Mouse (Mus musculus) lung, embryonic 14.5 days (tissue): ENCODE data around the gene Dclk2. TPM values are rescaled to one million over a fixed set of nuclear protein-coding genes. Genes with fewer than 3 reads are reported as not detected.

Experiments
- ATAC-seq: fragments of 200-750 bp; cut with Nextera tagmentation; 2 replicates; pipeline ENCODE4 v1.8.0; 2017; ENCODE audit warnings: mild to moderate bottlenecking, moderate TSS enrichment, moderate library complexity; ENCODE audit not compliant: insufficient read depth
- DNase-seq: peaks from one replicate; pipeline ENCODE4 v3.0.0-alpha.2; 2015
- H3K27ac ChIP-seq: fragments of 300-500 bp; sonication (generic); 2 replicates; pipeline ENCODE4 v1.5.1; 2014; ENCODE audit warnings: low read depth, mild to moderate bottlenecking, moderate library complexity
- H3K27me3 ChIP-seq: fragments of 300-500 bp; sonication (generic); 2 replicates; pipeline ENCODE4 v1.6.1; 2014; ENCODE audit warnings: low read length, control low read depth; ENCODE audit not compliant: insufficient read depth
- H3K36me3 ChIP-seq: fragments of 300-500 bp; sonication (generic); 2 replicates; pipeline ENCODE4 v1.6.1; 2014; ENCODE audit warnings: control low read depth; ENCODE audit not compliant: insufficient read depth
- H3K4me1 ChIP-seq: fragments of 300-500 bp; sonication (generic); 2 replicates; pipeline ENCODE4 v1.6.1; 2014; ENCODE audit warnings: antibody characterized with exemption, control low read depth; ENCODE audit not compliant: insufficient read depth
- H3K4me2 ChIP-seq: fragments of 300-500 bp; sonication (generic); 2 replicates; pipeline ENCODE4 v1.6.1; 2014; ENCODE audit warnings: mild to moderate bottlenecking
- H3K4me3 ChIP-seq: fragments of 300-500 bp; sonication (generic); 2 replicates; pipeline ENCODE4 v1.5.1; 2014; ENCODE audit warnings: low read depth, low read length
- H3K9ac ChIP-seq: fragments of 300-500 bp; sonication (generic); 2 replicates; pipeline ENCODE4 v1.6.1; 2014
- H3K9me3 ChIP-seq: fragments of 300-500 bp; sonication (generic); 2 replicates; pipeline ENCODE4 v1.6.1; 2016; ENCODE audit warnings: low read depth, low read length, control low read depth
- CTCF ChIP-seq: IDR thresholded peaks from 2 replicates; pipeline ENCODE4 v1.5.1; 2016; ENCODE audit warnings: antibody characterized with exemption, low read depth
- WGBS: fragments of 180-500 bp; shearing (Covaris S2); extraction: QIAGEN DNeasy Blood & Tissue Kit; methylation state at CpG from one replicate; pipeline ENCODE4 v1.1.7; 2014; 5-methylcytosine and 5-hydroxymethylcytosine counted together
- polyA plus RNA-seq: library from polyadenylated mRNA; unstranded; fragments of >200 nt; fragmentation: Nextera tagmentation; extraction: Ambion mirVana; gene quantifications from 2 replicates; pipeline ENCODE4 v1.2.1, GENCODE M21; 2014

The Dclk2 gene
- polyA plus RNA-seq, 1 experiment from 2014 or later: 8.2 TPM

DNA sequence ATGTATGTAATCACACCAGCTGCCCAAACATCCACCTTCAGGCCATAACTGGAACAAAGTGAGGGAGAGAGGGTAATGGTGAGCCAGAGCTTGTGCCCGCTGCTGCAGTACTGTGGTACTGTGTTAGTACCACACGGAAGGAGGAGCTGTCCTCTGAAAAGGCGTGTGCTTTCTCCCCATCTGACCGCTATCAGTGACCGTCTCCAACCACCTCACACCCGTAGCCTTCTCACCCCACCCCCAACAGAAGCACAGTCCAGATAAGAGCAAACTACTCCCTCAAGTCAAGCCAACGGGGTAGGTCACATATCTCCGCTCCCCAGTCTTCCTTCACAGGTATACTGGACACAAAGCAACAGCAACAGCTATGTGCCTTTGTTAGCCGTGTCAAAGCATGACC lies 121.6 kb downstream of the Dclk2 start:
- ATAC-seq: peak; percentile 67
- Histone ChIP-seq H3K4me3 (no peak overlapping the region), H3K4me2 (no peak overlapping the region), H3K27me3 (no peaks in the 10 kb centered on the region), H3K4me1 (no peaks in the 10 kb centered on the region), H3K9ac (no peak overlapping the region), H3K36me3 (no peaks in the 10 kb centered on the region), H3K27ac (no peak overlapping the region), H3K9me3 (no peaks in the 10 kb centered on the region)
- no peak for DNase-seq
- 80% methylated on average over 9 of the region's 9 CpGs for WGBS
- TF ChIP-seq CTCF: no peak

DNA sequence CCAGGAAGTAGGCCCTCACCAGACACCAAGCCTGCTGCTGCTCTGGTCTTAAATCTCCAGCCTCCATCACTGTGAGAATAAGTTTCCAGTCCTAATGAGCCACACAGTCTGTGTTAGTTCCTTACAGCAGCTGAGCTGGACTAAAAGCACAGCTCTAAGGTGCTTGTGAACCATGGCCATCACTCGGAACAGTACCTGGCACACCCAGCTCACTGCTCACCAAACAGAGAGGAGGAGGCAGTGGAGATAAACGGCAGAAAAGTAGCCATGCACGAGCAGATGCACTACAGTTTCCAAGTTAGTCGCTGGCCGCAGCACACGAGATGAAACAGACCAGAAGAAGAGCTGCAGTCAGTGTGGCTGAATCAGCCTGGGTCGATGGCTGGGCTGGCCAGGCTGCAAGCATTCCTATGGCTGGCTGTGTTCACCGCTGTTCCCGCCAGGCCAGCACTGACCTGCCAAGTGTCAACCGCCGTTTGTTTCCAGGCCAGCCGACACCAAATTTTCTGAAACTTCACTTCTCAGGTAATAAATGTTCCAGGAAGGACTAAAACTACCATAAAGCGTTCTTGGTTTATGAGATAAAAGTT lies 122.7 kb downstream of the Dclk2 start:
- Histone ChIP-seq H3K27ac (no peak overlapping the region), H3K4me1 (0 out of 2 replicates have a peak, but pooled peaks cover 5% of the 10 kb centered on the region), H3K36me3 (no peaks in the 10 kb centered on the region), H3K9me3 (no peaks in the 10 kb centered on the region), H3K27me3 (no peaks in the 10 kb centered on the region), H3K4me2 (no peak overlapping the region), H3K4me3 (no peak overlapping the region), H3K9ac (no peak overlapping the region)
- WGBS: 72% methylated on average over 13 of the region's 13 CpGs
- DNase-seq (no peak), ATAC-seq (no peak)
- TF ChIP-seq CTCF: no peak

GRCm38 (mm10) chr3:86796716-86797115 lies 123.9 kb downstream of the Dclk2 start:
- Histone ChIP-seq H3K4me3 (no peak overlapping the region), H3K36me3 (no peaks in the 10 kb centered on the region), H3K9ac (no peak overlapping the region), H3K4me1 (0 out of 2 replicates have a peak, but pooled peaks cover 5% of the 10 kb centered on the region), H3K4me2 (no peak overlapping the region), H3K9me3 (no peaks in the 10 kb centered on the region), H3K27ac (no peak overlapping the region), H3K27me3 (no peaks in the 10 kb centered on the region)
- WGBS: 41% methylated on average over 6 of the region's 6 CpGs
- peak; percentile 74 for TF ChIP-seq CTCF
- ATAC-seq: no peak
- DNase-seq: peak; percentile 48

DNA sequence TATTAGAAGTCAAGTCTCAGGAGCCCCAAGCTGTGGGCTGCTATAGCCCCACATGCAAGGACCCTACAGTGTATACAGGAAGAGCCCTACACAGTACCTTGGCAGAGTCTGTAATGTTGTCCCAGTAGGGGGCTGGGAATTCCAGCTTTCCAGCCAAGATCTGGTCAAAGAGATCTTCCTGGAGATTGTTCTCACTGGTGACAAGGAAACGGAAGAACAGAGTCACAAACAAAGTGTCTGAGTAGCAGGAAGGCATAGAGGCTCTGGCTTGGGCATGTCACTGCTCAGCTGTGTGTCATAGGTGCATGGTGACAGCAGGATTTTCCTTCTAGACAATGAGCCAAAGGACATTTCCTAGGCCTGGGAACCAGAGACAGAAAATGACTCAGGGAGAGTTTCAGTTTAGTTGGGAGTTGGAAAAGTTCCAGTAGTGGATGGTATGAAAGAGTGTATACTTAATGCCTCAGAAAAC lies 126.9 kb downstream of the Dclk2 start:
- TF ChIP-seq CTCF: no peak
- H3K4me3 ChIP-seq: no peak overlapping the region
- H3K9me3 ChIP-seq: no peaks in the 10 kb centered on the region
- H3K27ac ChIP-seq: peak overlapping the region; percentile 48
- H3K9ac ChIP-seq: no peak overlapping the region
- peak; percentile 74 for DNase-seq
- H3K4me1 ChIP-seq: 0 out of 2 replicates have a peak, but pooled peaks cover 5% of the 10 kb centered on the region
- peak; percentile 67; the same call in 1 of the 2 replicates for ATAC-seq
- no peak overlapping the region for H3K4me2 ChIP-seq
- H3K36me3 ChIP-seq: no peaks in the 10 kb centered on the region
- H3K27me3 ChIP-seq: no peaks in the 10 kb centered on the region
- WGBS: 34% methylated on average over 1 of the region's 1 CpGs

DNA sequence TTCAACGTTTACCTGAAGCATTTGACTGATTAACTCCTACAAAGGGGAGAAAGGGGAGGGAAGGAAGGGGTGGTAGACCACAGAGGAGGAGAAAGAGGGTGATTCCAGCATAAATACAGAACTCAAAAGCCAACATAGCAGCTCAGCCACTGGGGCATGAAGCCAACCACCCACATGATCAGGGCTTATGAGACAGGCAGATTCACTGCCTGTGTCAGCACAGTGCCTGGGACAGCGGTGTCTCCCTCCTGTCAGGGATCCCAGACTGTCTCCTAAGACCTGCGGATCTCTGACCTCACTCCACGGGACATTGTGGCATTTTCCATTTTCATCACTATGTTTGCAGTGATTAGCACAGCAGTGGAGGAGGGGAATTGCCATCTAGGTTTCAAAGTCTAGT lies 127.4 kb downstream of the Dclk2 start:
- Histone ChIP-seq H3K27me3 (no peaks in the 10 kb centered on the region), H3K9ac (no peak overlapping the region), H3K36me3 (no peaks in the 10 kb centered on the region), H3K4me3 (no peak overlapping the region), H3K4me2 (no peak overlapping the region), H3K4me1 (0 out of 2 replicates have a peak, but pooled peaks cover 5% of the 10 kb centered on the region), H3K9me3 (no peaks in the 10 kb centered on the region), H3K27ac (peak overlapping the region; percentile 48)
- 62% methylated on average over 4 of the region's 4 CpGs for WGBS
- ATAC-seq (0 out of 2 replicates have a peak, but pooled peaks have one; percentile 7), DNase-seq (peak; percentile 24)
- TF ChIP-seq CTCF: no peak

GRCm38 (mm10) chr3:86789752-86790151 lies 130.9 kb downstream of the Dclk2 start:
- Histone ChIP-seq H3K36me3 (no peaks in the 10 kb centered on the region), H3K4me2 (no peak overlapping the region), H3K4me1 (peaks cover 30% of the 10 kb centered on the region), H3K9ac (no peak overlapping the region), H3K9me3 (no peaks in the 10 kb centered on the region), H3K4me3 (no peak overlapping the region), H3K27ac (peak overlapping the region; percentile 46; the same call in 1 of the 2 replicates), H3K27me3 (no peaks in the 10 kb centered on the region)
- TF ChIP-seq CTCF: no peak
- peak; percentile 48 for DNase-seq
- no peak for ATAC-seq
- 81% methylated on average over 5 of the region's 5 CpGs for WGBS

GRCm38 (mm10) chr3:86788711-86789110 lies 131.9 kb downstream of the Dclk2 start:
- no peaks in the 10 kb centered on the region for H3K36me3 ChIP-seq
- H3K4me1 ChIP-seq: peaks cover 28% of the 10 kb centered on the region
- no peak overlapping the region for H3K9ac ChIP-seq
- DNase-seq (peak; percentile 91), ATAC-seq (no peak)
- H3K9me3 ChIP-seq: no peaks in the 10 kb centered on the region
- no peak overlapping the region for H3K4me3 ChIP-seq
- H3K27me3 ChIP-seq: no peaks in the 10 kb centered on the region
- TF ChIP-seq CTCF: peak; percentile 78
- 0 out of 2 replicates have a peak overlapping the region, but pooled peaks have one; percentile 3 for H3K27ac ChIP-seq
- H3K4me2 ChIP-seq: no peak overlapping the region
- 38% methylated on average over 6 of the region's 6 CpGs for WGBS
